Mouse (Mus musculus): ENCODE measurements around the gene Ear14. TPM values are rescaled to one million over a fixed set of nuclear protein-coding genes. Genes with fewer than 3 reads are reported as not detected.

Gene Ear14
- polyA plus RNA-seq, 1 experiment from 2014 or later, result not detected

Other genes with a start within 250 kb of the Ear14 start
- gene Pnp2, start 247.4 kb upstream of the Ear14 start, polyA plus RNA-seq (2016; fragmentation: Nextera tagmentation; extraction: Ambion mirVana), result 0.54 and 0.86 TPM in 2 replicates
- 0.10 TPM in 1 of 2 replicates, not detected in the other for gene Rnase10, start 195.6 kb upstream of the Ear14 start, polyA plus RNA-seq (2016; fragmentation: Nextera tagmentation; extraction: Ambion mirVana)
- not detected in 2 replicates for gene Rnase9, start 161.5 kb upstream of the Ear14 start, polyA plus RNA-seq (2016; fragmentation: Nextera tagmentation; extraction: Ambion mirVana)
- gene Rnase11, start 153.2 kb upstream of the Ear14 start, polyA plus RNA-seq (2016; fragmentation: Nextera tagmentation; extraction: Ambion mirVana), result not detected in 2 replicates
- not detected in 2 replicates for gene Rnase12, start 145.7 kb upstream of the Ear14 start, polyA plus RNA-seq (2016; fragmentation: Nextera tagmentation; extraction: Ambion mirVana)
- gene Olfr750, start 129.0 kb upstream of the Ear14 start, polyA plus RNA-seq (2016; fragmentation: Nextera tagmentation; extraction: Ambion mirVana), result 0.03 TPM in 1 of 2 replicates, not detected in the other
- gene Rnase4, start 112.3 kb upstream of the Ear14 start, polyA plus RNA-seq (2016; fragmentation: Nextera tagmentation; extraction: Ambion mirVana), result 11.5 and 17.5 TPM in 2 replicates
- gene Ang, start 112.2 kb upstream of the Ear14 start, polyA plus RNA-seq (2016; fragmentation: Nextera tagmentation; extraction: Ambion mirVana), result 3.3 and 4.5 TPM in 2 replicates
- gene Eddm3b, start 89.0 kb upstream of the Ear14 start, polyA plus RNA-seq (2016; fragmentation: Nextera tagmentation; extraction: Ambion mirVana), result 0.37 TPM in 1 of 2 replicates, not detected in the other
- 0.29 TPM in 1 of 2 replicates, not detected in the other for gene Rnase6, start 79.5 kb upstream of the Ear14 start, polyA plus RNA-seq (2016; fragmentation: Nextera tagmentation; extraction: Ambion mirVana)
- gene Rnase1, start 56.6 kb upstream of the Ear14 start, polyA plus RNA-seq (2016; fragmentation: Nextera tagmentation; extraction: Ambion mirVana), result 0.27 TPM in 1 of 2 replicates, not detected in the other
- gene Rnase2b, start 41.1 kb upstream of the Ear14 start, polyA plus RNA-seq (2016; fragmentation: Nextera tagmentation; extraction: Ambion mirVana), result not detected in 2 replicates
- gene Ang2, start 4.2 kb upstream of the Ear14 start, polyA plus RNA-seq (2016; fragmentation: Nextera tagmentation; extraction: Ambion mirVana), result not detected in 2 replicates
- gene Rnase2a, start 52.7 kb downstream of the Ear14 start, polyA plus RNA-seq (2016; fragmentation: Nextera tagmentation; extraction: Ambion mirVana), result not detected in 2 replicates
- gene Gm7247, start 158.4 kb downstream of the Ear14 start, polyA plus RNA-seq (2016; fragmentation: Nextera tagmentation; extraction: Ambion mirVana), result not detected in 2 replicates
- gene Vmn2r88, start 207.4 kb downstream of the Ear14 start, polyA plus RNA-seq (2016; fragmentation: Nextera tagmentation; extraction: Ambion mirVana), result not detected in 2 replicates
- not detected in 2 replicates for gene Vmn2r89, start 248.5 kb downstream of the Ear14 start, polyA plus RNA-seq (2016; fragmentation: Nextera tagmentation; extraction: Ambion mirVana)

Data from hindbrain, embryonic 10.5 days (tissue).